Mouse (Mus musculus): ENCODE results near the gene Nsun4. TPM values are rescaled to one million over a fixed set of nuclear protein-coding genes. Genes with fewer than 3 reads are reported as not detected.

The Nsun4 gene
- total RNA-seq, 1 experiment from 2014 or later = 29.3 TPM

Other genes starting within 250 kb of the Nsun4 start
- gene Mob3c, start 225.8 kb downstream of the Nsun4 start, total RNA-seq (2021) = 12.0 and 18.9 TPM in 2 replicates
- 53.9 and 62.4 TPM in 2 replicates for gene Mknk1, start 214.7 kb downstream of the Nsun4 start, total RNA-seq (2021)
- gene Kncn, start 169.5 kb downstream of the Nsun4 start, total RNA-seq (2021) = not detected in 2 replicates
- not detected in 2 replicates for gene 6430628N08Rik, start 163.2 kb downstream of the Nsun4 start, total RNA-seq (2021)
- not detected in 2 replicates for gene Dmbx1, start 114.0 kb downstream of the Nsun4 start, total RNA-seq (2021)
- gene Faah, start 36.0 kb downstream of the Nsun4 start, total RNA-seq (2021) = 3.6 and 4.2 TPM in 2 replicates
- 491 and 520 TPM in 2 replicates for gene Uqcrh, start 21.2 kb upstream of the Nsun4 start, total RNA-seq (2021)
- gene Lrrc41, start 21.4 kb upstream of the Nsun4 start, total RNA-seq (2021) = 55.5 and 62.9 TPM in 2 replicates
- gene Rad54l, start 69.8 kb upstream of the Nsun4 start, total RNA-seq (2021) = 2.9 and 3.9 TPM in 2 replicates
- 64.0 and 65.8 TPM in 2 replicates for gene Pomgnt1, start 70.0 kb upstream of the Nsun4 start, total RNA-seq (2021)
- 7.6 and 8.2 TPM in 2 replicates for gene Lurap1, start 97.5 kb upstream of the Nsun4 start, total RNA-seq (2021)
- not detected in 2 replicates for gene Tspan1, start 113.7 kb upstream of the Nsun4 start, total RNA-seq (2021)
- not detected in 2 replicates for gene 1700042G07Rik, start 119.5 kb upstream of the Nsun4 start, total RNA-seq (2021)
- not detected in 2 replicates for gene Gm49337, start 119.5 kb upstream of the Nsun4 start, total RNA-seq (2021)
- 16.8 and 17.7 TPM in 2 replicates for gene Pik3r3, start 167.7 kb upstream of the Nsun4 start, total RNA-seq (2021)